In genomic region chr2:164641129-164641528, GRCm38 (mm10) we compare ENCODE assay signal across 16 mouse cellular contexts. TPM values are rescaled to one million over a fixed set of nuclear protein-coding genes. Genes with fewer than 3 reads are reported as not detected.
A peak's percentile ranks its signal among the peaks of the same experiment; 100 is the strongest.
DNase-seq lines count a peak whose midpoint lies in the region; ATAC-seq and TF ChIP-seq lines count a peak whose summit lies in the region.
"Had no signal": no experiment of that assay in that cellular context is flagged by ENCODE, and none has a peak within 500 bp of the region (broad histone marks: within the 10 kb centered on the region; RNA-seq: fewer than 3 reads in every experiment).

No protein-coding gene starts in this region.

- in situ Hi-C loops in CH12.LX (cut with MboI; ENCODE audit: low pct_ligation_motif_present, low pct_unique_long_range_greater_than_20kb, low sequenced_read_pairs), result no loop called here

- no peak overlapping the region for H3K9ac ChIP-seq in kidney, embryonic 15.5 days
- H3K9ac ChIP-seq in CH12.LX (ENCODE audit: insufficient read depth, low read depth), result no peak overlapping the region
- H3K9ac ChIP-seq: embryonic facial prominence, embryonic 15.5 days had no signal

- no peak for ATAC-seq in kidney, embryonic 15.5 days (replicated peaks; ENCODE audit: low FRiP score)
- ATAC-seq in CD4-positive, CD25-positive, alpha-beta regulatory T cell, adult 4 months, result no peak

- dilution Hi-C loops in CH12.LX (cut with MboI; ENCODE audit: extremely low pct_ligation_motif_present, extremely low pct_unique_long_range_greater_than_20kb, low sequenced_read_pairs), result no loop called here

- TF ChIP-seq POLR2A in CH12.LX (IDR thresholded peaks at IDR 0.05; ENCODE audit: low read depth, low read length), result no peak
- TF ChIP-seq POLR2A in bone marrow macrophage, adult 2 months (IDR thresholded peaks at IDR 0.05; ENCODE audit: borderline replicate concordance, low read depth, low read length), result no peak
- no peak for TF ChIP-seq POLR2A in cerebellum, adult 2 months (IDR thresholded peaks at IDR 0.05; ENCODE audit: borderline replicate concordance, insufficient read depth, low read length)

- no peaks in the 10 kb centered on the region for H3K9me3 ChIP-seq in kidney, embryonic 15.5 days (replicated peaks)
- peaks cover 9% of the 10 kb centered on the region for H3K9me3 ChIP-seq in CH12.LX (replicated peaks; ENCODE audit: low read length)
- H3K9me3 ChIP-seq: embryonic facial prominence, embryonic 15.5 days had no signal

- TF ChIP-seq CTCF in CH12.LX (conservative IDR thresholded peaks at IDR 0.05 in 1 of 2, IDR thresholded peaks at IDR 0.05 in 1 of 2; ENCODE audit: low read depth in 2 of 2, low read length in 2 of 2), result no peak
- no peak for TF ChIP-seq CTCF in bone marrow macrophage, adult 2 months (IDR thresholded peaks at IDR 0.05; ENCODE audit: low read depth, low read length)
- TF ChIP-seq CTCF in cerebellum, adult 2 months (IDR thresholded peaks at IDR 0.05; ENCODE audit: borderline replicate concordance, insufficient read depth, low read depth, low read length), result no peak

- DNase-seq in kidney, adult 18-20 months, result peak; percentile 31
- DNase-seq in CH12.LX (ENCODE audit: extremely low read depth), result no peak
- no peak for DNase-seq in cerebellum, adult 9-10 months
- DNase-seq in cerebellum, adult 2 months, result no peak
- DNase-seq: cerebellum, postnatal 36 days had no signal

- TF ChIP-seq RAD21 in CH12.LX (IDR thresholded peaks at IDR 0.05; ENCODE audit: low read depth, low read length), result no peak

- WGBS in kidney, embryonic 15.5 days, result 62% methylated on average over 7 of the region's 7 CpGs
- 5% methylated on average over 6 of the region's 7 CpGs for WGBS in macrophage (ENCODE audit: missing documents)
- WGBS in cerebellum, adult 2 months, result 60% methylated on average over 7 of the region's 7 CpGs

- H3K4me1 ChIP-seq in kidney, embryonic 15.5 days, result no peaks in the 10 kb centered on the region
- H3K4me1 ChIP-seq in CH12.LX (ENCODE audit: control insufficient read depth in 1 of 2, insufficient read depth in 2 of 2), result no peaks in the 10 kb centered on the region
- H3K4me1 ChIP-seq in bone marrow macrophage, adult 2 months (ENCODE audit: control insufficient read depth, insufficient read depth, low read length), result peaks cover 28% of the 10 kb centered on the region
- no peaks in the 10 kb centered on the region for H3K4me1 ChIP-seq in cerebellum, adult 2 months (ENCODE audit: control insufficient read depth, insufficient read depth, low read length)
- H3K4me1 ChIP-seq: embryonic facial prominence, embryonic 15.5 days had no signal

- H3K27ac ChIP-seq in kidney, embryonic 15.5 days, result no peak overlapping the region
- H3K27ac ChIP-seq in CH12.LX (ENCODE audit: insufficient read depth, low read depth) (no peak overlapping the region), macrophage (peak overlapping the region; percentile 28; the same call in 1 of the 2 replicates)
- peak overlapping the region; percentile 59 for H3K27ac ChIP-seq in bone marrow macrophage, adult 2 months (ENCODE audit: insufficient read depth, low read depth, low read length)
- H3K27ac ChIP-seq in cerebellum, adult 2 months (ENCODE audit: insufficient read depth, low read length), result no peak overlapping the region
- H3K27ac ChIP-seq: embryonic facial prominence, embryonic 15.5 days; kidney, postnatal 0 days had no signal

- no peaks in the 10 kb centered on the region for H3K36me3 ChIP-seq in kidney, embryonic 15.5 days
- no peaks in the 10 kb centered on the region for H3K36me3 ChIP-seq in CH12.LX (replicated peaks in 1 of 2; ENCODE audit: control insufficient read depth in 1 of 2, insufficient read depth in 1 of 2, low read length in 1 of 2)
- H3K36me3 ChIP-seq in macrophage (ENCODE audit: inconsistent target), result no peaks in the 10 kb centered on the region
- H3K36me3 ChIP-seq: embryonic facial prominence, embryonic 15.5 days had no signal

- H3K4me3 ChIP-seq in kidney, embryonic 15.5 days (replicated peaks), result no peak overlapping the region
- no peak overlapping the region for H3K4me3 ChIP-seq in CH12.LX (replicated peaks in 1 of 3; ENCODE audit: low read depth in 2 of 3, low read length in 2 of 3, poor library complexity in 1 of 3)
- no peak overlapping the region for H3K4me3 ChIP-seq in bone marrow macrophage, adult 2 months (ENCODE audit: insufficient read depth, low read length)
- no peak overlapping the region for H3K4me3 ChIP-seq in macrophage (ENCODE audit: inconsistent target)
- H3K4me3 ChIP-seq in cerebellum, adult 2 months (replicated peaks; ENCODE audit: insufficient read depth, low read depth, low read length), result no peak overlapping the region
- H3K4me3 ChIP-seq: embryonic facial prominence, embryonic 15.5 days; megakaryocyte, embryonic 14.5 days had no signal

- no peaks in the 10 kb centered on the region for H3K27me3 ChIP-seq in kidney, embryonic 15.5 days
- peaks cover 68% of the 10 kb centered on the region for H3K27me3 ChIP-seq in CH12.LX (replicated peaks)
- H3K27me3 ChIP-seq in cerebellum, adult 2 months (ENCODE audit: control insufficient read depth, insufficient read depth, low read length), result no peaks in the 10 kb centered on the region; the same call in 1 of the 2 replicates
- H3K27me3 ChIP-seq: embryonic facial prominence, embryonic 15.5 days had no signal

- no peak for TF ChIP-seq EP300 in CH12.LX (IDR thresholded peaks at IDR 0.05; ENCODE audit: low read length)

- no peaks in the 10 kb centered on the region for H3K79me2 ChIP-seq in CH12.LX (replicated peaks; ENCODE audit: control insufficient read depth, extremely low read depth, insufficient read depth, poor library complexity, severe bottlenecking)
- no peaks in the 10 kb centered on the region for H3K79me2 ChIP-seq in macrophage (ENCODE audit: inconsistent target)

- H3K4me2 ChIP-seq in kidney, embryonic 15.5 days, result no peak overlapping the region
- H3K4me2 ChIP-seq in CH12.LX (ENCODE audit: insufficient read depth, low read depth, poor library complexity, severe bottlenecking), result no peak overlapping the region
- H3K4me2 ChIP-seq: embryonic facial prominence, embryonic 15.5 days had no signal

RNA-seq across cellular contexts. Expression of gene Wfdc16, which starts 2.5 kb away (rescaled TPM):
- polyA plus RNA-seq in kidney, embryonic 15.5 days (2015; fragmentation: Nextera tagmentation; extraction: Ambion mirVana), result not detected in 2 replicates
- total RNA-seq in CH12.LX (2012; rRNA removed) (not detected in 2 replicates), CH12.LX (2014; rRNA removed) (not detected in 2 replicates)
- polyA plus RNA-seq in CH12.LX (2012; ENCODE audit: insufficient read length, low read depth) (not detected in 2 replicates), macrophage (2018) (not detected in 3 replicates)
- not detected in 2 replicates for polyA plus RNA-seq in bone marrow macrophage, adult 2 months (2012; ENCODE audit: insufficient read depth, insufficient read length, missing spikeins)
- total RNA-seq in macrophage (2018; cell fraction: chromatin; rRNA removed), result not detected
- total RNA-seq in macrophage (2018; cell fraction: cytosol; rRNA removed), result not detected
- total RNA-seq in macrophage (2018; cell fraction: nucleus; rRNA removed), result not detected
- polyA plus RNA-seq in CD4-positive, CD25-positive, alpha-beta regulatory T cell, adult 4 months (2017; shearing (Covaris generic)), result not detected
- not detected in 2 replicates for polyA plus RNA-seq in cerebellum, adult 2 months (2012; rRNA removed)
- total RNA-seq: left cerebral cortex, adult 18-20 months had no signal
- polyA plus RNA-seq: embryonic facial prominence, embryonic 15.5 days; hindbrain, embryonic 11.5 days; limb, embryonic 14.5 days; spleen, adult 2 months had no signal

RNA-seq across cellular contexts. Expression of gene Wfdc10, which starts 14.7 kb away (rescaled TPM):
- 0.41 TPM in 1 of 2 replicates, not detected in the other for polyA plus RNA-seq in kidney, embryonic 15.5 days (2015; fragmentation: Nextera tagmentation; extraction: Ambion mirVana)
- total RNA-seq in CH12.LX (2012; rRNA removed) (not detected in 2 replicates), CH12.LX (2014; rRNA removed) (not detected in 2 replicates)
- polyA plus RNA-seq in CH12.LX (2012; ENCODE audit: insufficient read length, low read depth) (not detected in 2 replicates), macrophage (2018) (not detected in 3 replicates)
- not detected in 2 replicates for polyA plus RNA-seq in bone marrow macrophage, adult 2 months (2012; ENCODE audit: insufficient read depth, insufficient read length, missing spikeins)
- total RNA-seq in macrophage (2018; cell fraction: chromatin; rRNA removed), result not detected
- not detected for total RNA-seq in macrophage (2018; cell fraction: cytosol; rRNA removed)
- total RNA-seq in macrophage (2018; cell fraction: nucleus; rRNA removed), result not detected
- not detected for polyA plus RNA-seq in CD4-positive, CD25-positive, alpha-beta regulatory T cell, adult 4 months (2017; shearing (Covaris generic))
- not detected in 2 replicates for polyA plus RNA-seq in cerebellum, adult 2 months (2012; rRNA removed)
- total RNA-seq: left cerebral cortex, adult 18-20 months had no signal
- polyA plus RNA-seq: hindbrain, embryonic 11.5 days; spleen, adult 2 months had no signal

RNA-seq across cellular contexts. Expression of gene Wfdc9, which starts 15.3 kb away (rescaled TPM):
- not detected in 2 replicates for polyA plus RNA-seq in kidney, embryonic 15.5 days (2015; fragmentation: Nextera tagmentation; extraction: Ambion mirVana)
- not detected in 2 replicates for total RNA-seq in CH12.LX (2012; rRNA removed)
- total RNA-seq in CH12.LX (2014; rRNA removed), result not detected in 2 replicates
- not detected in 2 replicates for polyA plus RNA-seq in CH12.LX (2012; ENCODE audit: insufficient read length, low read depth)
- not detected in 2 replicates for polyA plus RNA-seq in bone marrow macrophage, adult 2 months (2012; ENCODE audit: insufficient read depth, insufficient read length, missing spikeins)
- total RNA-seq in macrophage (2018; cell fraction: chromatin; rRNA removed), result not detected
- not detected for total RNA-seq in macrophage (2018; cell fraction: cytosol; rRNA removed)
- not detected for total RNA-seq in macrophage (2018; cell fraction: nucleus; rRNA removed)
- not detected in 3 replicates for polyA plus RNA-seq in macrophage (2018)
- not detected for polyA plus RNA-seq in CD4-positive, CD25-positive, alpha-beta regulatory T cell, adult 4 months (2017; shearing (Covaris generic))
- not detected in 2 replicates for polyA plus RNA-seq in cerebellum, adult 2 months (2012; rRNA removed)
- total RNA-seq: left cerebral cortex, adult 18-20 months had no signal
- polyA plus RNA-seq: embryonic facial prominence, embryonic 15.5 days; hindbrain, embryonic 11.5 days; kidney, postnatal 0 days; limb, embryonic 14.5 days; spleen, adult 2 months had no signal

RNA-seq across cellular contexts. Expression of gene Wfdc8, which starts 27.7 kb away (rescaled TPM):
- not detected in 2 replicates for polyA plus RNA-seq in kidney, embryonic 15.5 days (2015; fragmentation: Nextera tagmentation; extraction: Ambion mirVana)
- total RNA-seq in CH12.LX (2012; rRNA removed) (not detected in 2 replicates), CH12.LX (2014; rRNA removed) (not detected in 2 replicates)
- polyA plus RNA-seq in CH12.LX (2012; ENCODE audit: insufficient read length, low read depth) (not detected in 2 replicates), macrophage (2018) (not detected in 3 replicates)
- not detected in 2 replicates for polyA plus RNA-seq in bone marrow macrophage, adult 2 months (2012; ENCODE audit: insufficient read depth, insufficient read length, missing spikeins)
- total RNA-seq in macrophage (2018; cell fraction: chromatin; rRNA removed), result not detected
- not detected for total RNA-seq in macrophage (2018; cell fraction: cytosol; rRNA removed)
- total RNA-seq in macrophage (2018; cell fraction: nucleus; rRNA removed), result not detected
- polyA plus RNA-seq in CD4-positive, CD25-positive, alpha-beta regulatory T cell, adult 4 months (2017; shearing (Covaris generic)), result not detected
- polyA plus RNA-seq in cerebellum, adult 2 months (2012; rRNA removed), result 0.06 TPM in 1 of 2 replicates, not detected in the other
- total RNA-seq: left cerebral cortex, adult 18-20 months had no signal
- polyA plus RNA-seq: embryonic facial prominence, embryonic 15.5 days; hindbrain, embryonic 11.5 days; limb, embryonic 14.5 days; spleen, adult 2 months had no signal

RNA-seq across cellular contexts. Expression of gene Wfdc6b, which starts 27.8 kb away (rescaled TPM):
- polyA plus RNA-seq in kidney, embryonic 15.5 days (2015; fragmentation: Nextera tagmentation; extraction: Ambion mirVana), result not detected in 2 replicates
- total RNA-seq in CH12.LX (2012; rRNA removed) (not detected in 2 replicates), CH12.LX (2014; rRNA removed) (not detected in 2 replicates)
- polyA plus RNA-seq in CH12.LX (2012; ENCODE audit: insufficient read length, low read depth) (not detected in 2 replicates), macrophage (2018) (not detected in 3 replicates)
- polyA plus RNA-seq in bone marrow macrophage, adult 2 months (2012; ENCODE audit: insufficient read depth, insufficient read length, missing spikeins), result not detected in 2 replicates
- total RNA-seq in macrophage (2018; cell fraction: chromatin; rRNA removed), result not detected
- not detected for total RNA-seq in macrophage (2018; cell fraction: cytosol; rRNA removed)
- total RNA-seq in macrophage (2018; cell fraction: nucleus; rRNA removed), result not detected
- polyA plus RNA-seq in CD4-positive, CD25-positive, alpha-beta regulatory T cell, adult 4 months (2017; shearing (Covaris generic)), result not detected
- 0.11 and 0.20 TPM in 2 replicates for polyA plus RNA-seq in cerebellum, adult 2 months (2012; rRNA removed)
- total RNA-seq: left cerebral cortex, adult 18-20 months had no signal
- polyA plus RNA-seq: embryonic facial prominence, embryonic 15.5 days; hindbrain, embryonic 11.5 days; kidney, postnatal 0 days; limb, embryonic 14.5 days; spleen, adult 2 months had no signal

Comparison
In these comparisons a context has a peak if more than half of its experiments do, and no peak if none do; other contexts are left out.
1. H3K27ac ChIP-seq: peak in bone marrow macrophage, adult 2 months (single experiment) and macrophage (single experiment); none in kidney, embryonic 15.5 days (single experiment), CH12.LX (single experiment) and cerebellum, adult 2 months (single experiment).